Mouse (Mus musculus) spleen, postnatal 0 days (tissue): Measurements from ENCODE around the gene Lrrc28. TPM values are rescaled to one million over a fixed set of nuclear protein-coding genes. Genes with fewer than 3 reads are reported as not detected.

Experiments
- polyA plus RNA-seq: library from polyadenylated mRNA; unstranded; fragments of >200 nt; fragmentation: Nextera tagmentation; extraction: Ambion mirVana; gene quantifications from 2 replicates; pipeline ENCODE4 v1.2.1, GENCODE M21; 2015

Lrrc28 gene
- polyA plus RNA-seq: 9.4 and 11.3 TPM in 2 replicates

GRCm38 (mm10) chr7:67644833-67645680, at the start of gene Lrrc28:
Lrrc28 (minus strand) TSS chr7:67645268.

DNA sequence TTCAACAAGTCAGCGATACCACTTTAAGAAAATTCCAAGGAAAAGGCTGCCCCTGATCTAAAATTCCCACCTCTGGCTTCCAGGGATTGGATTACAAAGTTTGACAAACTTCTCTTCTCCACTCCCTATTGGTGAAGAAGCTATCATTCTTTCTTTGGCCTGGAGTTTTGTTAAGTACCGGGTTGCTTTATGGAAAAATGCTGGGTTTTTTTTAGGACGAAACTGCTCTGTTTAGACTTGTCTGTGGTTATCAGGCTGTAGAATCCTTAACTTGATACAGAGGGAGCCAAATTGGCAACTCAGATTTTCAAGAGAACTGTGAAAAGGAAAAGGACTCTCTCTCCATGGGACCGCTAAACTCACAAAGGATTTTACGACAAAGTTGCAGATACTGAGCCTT, 2.2 kb upstream of the Lrrc28 start, which contains the start of gene Ttc23:
Ttc23 (plus strand) TSS at position 134 of the 400 bp plus-strand sequence.

Other genes with a start within 250 kb of the Lrrc28 start
- gene Ttc23, start 2.1 kb upstream of the Lrrc28 start, polyA plus RNA-seq: 3.6 and 4.4 TPM in 2 replicates
- 0.13 and 0.46 TPM in 2 replicates for gene Synm, start 114.5 kb upstream of the Lrrc28 start, polyA plus RNA-seq